Mouse (Mus musculus): ENCODE results near the gene Pelo.

GRCm38 (mm10) chr13:115130035-115130434 lies 40.0 kb upstream of the Pelo start:
- TF ChIP-seq POLR2A (IDR thresholded peaks at IDR 0.05; ENCODE audit: insufficient read length, low read depth) (no peak), MYOD1 (IDR thresholded peaks at IDR 0.05; ENCODE audit: control insufficient read depth in 1 of 3, insufficient read length in 2 of 3, low read depth in 2 of 3) (no peak), TCF3 (IDR thresholded peaks at IDR 0.05; ENCODE audit: insufficient read length, low read depth) (no peak), USF1 (IDR thresholded peaks at IDR 0.05; ENCODE audit: low read depth) (no peak), E2F4 (IDR thresholded peaks at IDR 0.05; ENCODE audit: insufficient read depth) (no peak), POLR2AphosphoS2 (IDR thresholded peaks at IDR 0.05; ENCODE audit: insufficient read length, low read depth) (no peak), TCF12 (IDR thresholded peaks at IDR 0.05; ENCODE audit: insufficient read depth, poor library complexity, severe bottlenecking) (no peak)
